Mouse (Mus musculus) limb, embryonic 14.5 days (tissue): ENCODE results near the gene Nfatc4. TPM values are rescaled to one million over a fixed set of nuclear protein-coding genes. Genes with fewer than 3 reads are reported as not detected.
A peak's percentile ranks its signal among the peaks of the same experiment; 100 is the strongest.

ENCODE experiments used
- ATAC-seq: fragments of 200-750 bp; cut with Nextera tagmentation; 2 replicates; pipeline ENCODE4 v1.8.0; 2017; ENCODE audit warnings: low read depth, moderate number of reproducible peaks, moderate TSS enrichment; ENCODE audit not compliant: low FRiP score
- DNase-seq: peaks from one replicate; pipeline ENCODE4 v3.0.0-alpha.2; 2015; ENCODE audit warnings: low spot score
- H3K27ac ChIP-seq: fragments of 300-500 bp; sonication (generic); replicated peaks from 2 replicates; pipeline ENCODE4 v1.5.1; 2014; ENCODE audit warnings: low read depth, mild to moderate bottlenecking, low read length, moderate library complexity, mixed read lengths
- H3K27me3 ChIP-seq: fragments of 300-500 bp; sonication (generic); 2 replicates; pipeline ENCODE4 v1.6.1; 2014; ENCODE audit warnings: low read length, mixed read lengths; ENCODE audit not compliant: control insufficient read depth, insufficient read depth
- H3K36me3 ChIP-seq: fragments of 300-500 bp; sonication (generic); 2 replicates; pipeline ENCODE4 v1.6.1; 2014; ENCODE audit warnings: mild to moderate bottlenecking, low read length, moderate library complexity, mixed read lengths; ENCODE audit not compliant: control insufficient read depth, insufficient read depth
- H3K4me1 ChIP-seq: fragments of 300-500 bp; sonication (generic); 2 replicates; pipeline ENCODE4 v1.6.1; 2014; ENCODE audit warnings: antibody characterized with exemption, low read length, mixed read lengths; ENCODE audit not compliant: control insufficient read depth, insufficient read depth
- H3K4me2 ChIP-seq: fragments of 300-500 bp; sonication (generic); replicated peaks from 2 replicates; pipeline ENCODE4 v1.6.1; 2014; ENCODE audit warnings: low read depth, mild to moderate bottlenecking, low read length, moderate library complexity; ENCODE audit not compliant: severe bottlenecking
- H3K4me3 ChIP-seq: fragments of 300-500 bp; sonication (generic); replicated peaks from 2 replicates; pipeline ENCODE4 v1.5.1; 2014; ENCODE audit warnings: low read length
- H3K9ac ChIP-seq: fragments of 300-500 bp; sonication (generic); 2 replicates; pipeline ENCODE4 v1.6.1; 2014; ENCODE audit warnings: mild to moderate bottlenecking, low read depth, low read length, moderate library complexity; ENCODE audit not compliant: severe bottlenecking
- H3K9me3 ChIP-seq: fragments of 300-500 bp; sonication (generic); 2 replicates; pipeline ENCODE4 v1.6.1; 2016; ENCODE audit warnings: low read length; ENCODE audit not compliant: control insufficient read depth
- POLR2A ChIP-seq: fragments of 200-500 bp; IDR thresholded peaks from 2 replicates; pipeline ENCODE4 v1.8.0; 2012; ENCODE audit warnings: inconsistent platforms, mild to moderate bottlenecking, moderate library complexity, borderline replicate concordance; ENCODE audit not compliant: insufficient read depth, insufficient read length; ENCODE audit errors: extremely low read depth
- WGBS: fragments of 180-500 bp; shearing (Covaris S2); extraction: QIAGEN DNeasy Blood & Tissue Kit; methylation state at CpG from one replicate; pipeline ENCODE4 v1.1.7; 2014; 5-methylcytosine and 5-hydroxymethylcytosine counted together
- polyA plus RNA-seq, 2 experiments: library from polyadenylated mRNA; depleted of rRNA in 1 of 2; stranded (reverse) in 1 of 2; unstranded in 1 of 2; fragments of >200 nt; fragmentation: Nextera tagmentation in 1 of 2; extraction: Ambion mirVana in 1 of 2; gene quantifications; 2 replicates each; pipeline versions ENCODE4 v1.2.1 to v1.2.3; 2012 to 2014

Gene Nfatc4
- polyA plus RNA-seq, 2 experiments, result 83.5 to 171 TPM

GRCm38 (mm10) chr14:55820576-55820975 is 2.4 kb upstream of the Nfatc4 start:
- no peak for ATAC-seq
- no peaks in the 10 kb centered on the region for H3K36me3 ChIP-seq

GRCm38 (mm10) chr14:55822435-55822990 is 431 bp upstream of the Nfatc4 start:
- DNase-seq (peak; percentile 87), ATAC-seq (no peak)
- peak overlapping the region; percentile 59 for H3K9ac ChIP-seq
- peak overlapping the region; percentile 96 for H3K4me3 ChIP-seq
- WGBS, result 2% methylated on average over 13 of the region's 13 CpGs
- peak overlapping the region; percentile 96 for H3K27ac ChIP-seq
- no peaks in the 10 kb centered on the region for H3K9me3 ChIP-seq
- peaks cover 14% of the 10 kb centered on the region for H3K36me3 ChIP-seq
- H3K4me1 ChIP-seq, result peaks cover 10% of the 10 kb centered on the region; the same call in 1 of the 2 replicates
- H3K4me2 ChIP-seq, result peak overlapping the region; percentile 94
- no peaks in the 10 kb centered on the region for H3K27me3 ChIP-seq
- TF ChIP-seq POLR2A, result no peak

More at GRCm38 (mm10) chr14:55820576-55820975, 2.4 kb upstream of the Nfatc4 start:
- Histone ChIP-seq H3K9ac (no peak overlapping the region), H3K9me3 (no peaks in the 10 kb centered on the region), H3K27me3 (no peaks in the 10 kb centered on the region), H3K4me3 (no peak overlapping the region), H3K27ac (no peak overlapping the region), H3K4me1 (0 out of 2 replicates have a peak, but pooled peaks cover 3% of the 10 kb centered on the region), H3K4me2 (no peak overlapping the region)
- TF ChIP-seq POLR2A, result no peak
- DNase-seq, result no peak
- WGBS, result 89% methylated on average over 8 of the region's 9 CpGs

DNA sequence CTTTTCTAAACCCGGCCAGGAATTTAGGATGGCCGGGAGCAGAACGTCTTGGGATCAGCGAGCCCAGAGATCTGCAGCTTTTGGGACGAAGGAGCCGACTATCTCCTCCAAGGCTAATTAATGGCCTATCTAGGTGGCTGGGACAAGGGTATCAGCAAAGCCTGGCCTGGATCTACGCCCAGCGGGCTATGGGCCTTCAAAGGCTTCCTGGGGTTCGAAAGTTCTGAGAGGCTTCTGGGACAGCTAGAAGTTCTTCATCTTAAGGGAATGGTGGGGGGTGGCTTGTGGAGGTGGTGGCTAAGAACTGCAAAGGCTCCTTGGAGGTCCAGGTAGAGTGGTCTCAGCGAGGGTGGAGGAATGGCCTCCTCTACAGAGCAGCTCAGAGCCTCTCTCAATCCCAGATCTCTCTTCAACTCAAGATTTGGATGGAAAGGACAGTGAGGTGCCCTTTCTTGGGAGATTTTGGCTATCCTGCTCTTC is 1.1 kb downstream of the Nfatc4 start:
- no peak for ATAC-seq
- WGBS, result 2% methylated on average over 10 of the region's 10 CpGs

DNA sequence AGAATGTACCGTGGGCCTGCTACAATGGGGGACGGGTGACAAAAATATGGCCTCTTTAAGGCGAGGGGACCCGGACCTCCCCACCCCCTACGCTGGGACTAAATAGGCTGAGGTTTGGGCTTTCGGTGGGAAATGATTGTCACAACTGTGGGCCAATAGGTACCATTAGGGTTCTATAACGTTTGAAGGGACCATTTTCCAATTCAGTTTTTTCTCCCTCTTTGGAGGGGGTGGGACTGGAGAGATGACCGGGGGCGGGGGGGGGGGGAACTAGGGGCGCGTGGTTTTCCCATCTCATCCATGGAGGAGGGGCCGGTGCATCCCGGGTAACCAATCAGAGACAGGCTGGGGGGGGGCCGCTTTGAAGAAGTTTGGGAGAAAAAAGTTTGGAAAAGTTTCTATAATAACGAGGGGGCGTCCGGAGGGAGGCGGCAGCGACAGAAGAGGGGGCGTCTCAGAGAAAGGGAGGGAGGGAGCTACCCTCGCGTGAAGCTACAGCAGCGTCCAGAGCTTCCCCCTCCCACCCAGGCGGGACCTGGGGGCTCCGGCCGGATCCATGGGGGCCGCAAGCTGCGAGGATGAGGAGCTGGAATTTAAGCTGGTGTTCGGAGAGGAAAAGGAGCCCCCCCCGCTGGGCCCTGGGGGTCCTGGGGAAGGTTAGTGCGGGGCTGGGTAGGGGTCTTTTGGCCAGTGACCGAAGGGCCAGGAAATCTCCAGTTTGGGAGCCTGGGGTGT is 1.7 kb downstream of the Nfatc4 start:
- peak; percentile 34; the same call in 1 of the 2 replicates for TF ChIP-seq POLR2A
- Histone ChIP-seq H3K27me3 (no peaks in the 10 kb centered on the region), H3K4me3 (peak overlapping the region; percentile 96), H3K4me2 (peak overlapping the region; percentile 94), H3K4me1 (peaks cover 22% of the 10 kb centered on the region), H3K9ac (peak overlapping the region; percentile 97), H3K27ac (peak overlapping the region; percentile 96), H3K9me3 (no peaks in the 10 kb centered on the region), H3K36me3 (peaks cover 35% of the 10 kb centered on the region)
- DNase-seq (peak; percentile 91), ATAC-seq (peak; percentile 67)
- 0% methylated on average over 32 of the region's 32 CpGs for WGBS

More for the DNA sequence above, 1.1 kb downstream of the Nfatc4 start:
- H3K4me3 ChIP-seq, result peak overlapping the region; percentile 96
- no peaks in the 10 kb centered on the region for H3K9me3 ChIP-seq
- peak; percentile 68 for DNase-seq
- H3K36me3 ChIP-seq, result peaks cover 29% of the 10 kb centered on the region
- H3K4me2 ChIP-seq, result peak overlapping the region; percentile 94
- no peaks in the 10 kb centered on the region for H3K27me3 ChIP-seq
- TF ChIP-seq POLR2A, result no peak
- H3K4me1 ChIP-seq, result peaks cover 22% of the 10 kb centered on the region
- H3K27ac ChIP-seq, result peak overlapping the region; percentile 96
- peak overlapping the region; percentile 59 for H3K9ac ChIP-seq

GRCm38 (mm10) chr14:55825216-55826051 is 2.5 kb downstream of the Nfatc4 start:
- Histone ChIP-seq H3K9me3 (no peaks in the 10 kb centered on the region), H3K27ac (peak overlapping the region; percentile 96), H3K27me3 (no peaks in the 10 kb centered on the region), H3K9ac (peak overlapping the region; percentile 97), H3K36me3 (peaks cover 43% of the 10 kb centered on the region), H3K4me2 (peak overlapping the region; percentile 94), H3K4me1 (peaks cover 22% of the 10 kb centered on the region), H3K4me3 (peak overlapping the region; percentile 96)
- WGBS, result 1% methylated on average over 16 of the region's 37 CpGs
- ATAC-seq (peak; percentile 14; the same call in 1 of the 2 replicates), DNase-seq (peak; percentile 84)
- no peak for TF ChIP-seq POLR2A
